Mouse (Mus musculus): ENCODE measurements around the gene Cmah. TPM values are rescaled to one million over a fixed set of nuclear protein-coding genes. Genes with fewer than 3 reads are reported as not detected.

Gene Cmah
- polyA plus RNA-seq, 1 experiment from 2014 or later: 0.17 TPM

- H3K27me3 ChIP-seq (ENCODE audit: insufficient read depth, poor library complexity, severe bottlenecking): no peaks in the 10 kb centered on the region
- WGBS: 78% methylated on average over 6 of the region's 6 CpGs
- H3K9me3 ChIP-seq: no peaks in the 10 kb centered on the region
- DNase-seq (ENCODE audit: low spot score): no peak
- H3K36me3 ChIP-seq: no peaks in the 10 kb centered on the region
- H3K4me3 ChIP-seq: no peak overlapping the region
- no peaks in the 10 kb centered on the region for H3K4me1 ChIP-seq (replicated peaks)
- H3K27ac ChIP-seq: no peak overlapping the region
Measured at GRCm38 (mm10) chr13:24480824-24481223, 153.6 kb downstream of the Cmah start.

GRCm38 (mm10) chr13:24481615-24482295 is 154.6 kb downstream of the Cmah start:
- Histone ChIP-seq H3K9me3 (no peaks in the 10 kb centered on the region), H3K27ac (no peak overlapping the region), H3K4me1 (replicated peaks) (no peaks in the 10 kb centered on the region), H3K27me3 (ENCODE audit: insufficient read depth, poor library complexity, severe bottlenecking) (no peaks in the 10 kb centered on the region), H3K36me3 (no peaks in the 10 kb centered on the region), H3K4me3 (no peak overlapping the region)
- 65% methylated on average over 10 of the region's 10 CpGs for WGBS
- peak; percentile 40 for DNase-seq (ENCODE audit: low spot score)

- no peak overlapping the region for H3K4me3 ChIP-seq
- no peaks in the 10 kb centered on the region for H3K27me3 ChIP-seq (ENCODE audit: insufficient read depth, poor library complexity, severe bottlenecking)
- no peak overlapping the region for H3K27ac ChIP-seq
- WGBS: 91% methylated on average over 3 of the region's 3 CpGs
- no peaks in the 10 kb centered on the region for H3K4me1 ChIP-seq (replicated peaks)
- no peaks in the 10 kb centered on the region for H3K9me3 ChIP-seq
- no peak for DNase-seq (ENCODE audit: low spot score)
- no peaks in the 10 kb centered on the region for H3K36me3 ChIP-seq
Measured at GRCm38 (mm10) chr13:24483691-24484090, 156.5 kb downstream of the Cmah start.

GRCm38 (mm10) chr13:24484811-24485210 is 157.6 kb downstream of the Cmah start:
- H3K9me3 ChIP-seq: no peaks in the 10 kb centered on the region
- no peaks in the 10 kb centered on the region for H3K36me3 ChIP-seq
- 90% methylated on average over 3 of the region's 3 CpGs for WGBS
- no peak overlapping the region for H3K27ac ChIP-seq
- no peak overlapping the region for H3K4me3 ChIP-seq
- no peak for DNase-seq (ENCODE audit: low spot score)
- H3K4me1 ChIP-seq (replicated peaks): no peaks in the 10 kb centered on the region
- no peaks in the 10 kb centered on the region for H3K27me3 ChIP-seq (ENCODE audit: insufficient read depth, poor library complexity, severe bottlenecking)

- WGBS: 69% methylated on average over 9 of the region's 9 CpGs
Measured at GRCm38 (mm10) chr13:24485964-24486363, 158.8 kb downstream of the Cmah start.

GRCm38 (mm10) chr13:24486403-24486802 is 159.2 kb downstream of the Cmah start:
- no peak for DNase-seq (ENCODE audit: low spot score)
- 81% methylated on average over 6 of the region's 6 CpGs for WGBS
- no peak overlapping the region for H3K27ac ChIP-seq

More at GRCm38 (mm10) chr13:24485964-24486363, 158.8 kb downstream of the Cmah start:
- Histone ChIP-seq H3K4me3 (no peak overlapping the region), H3K36me3 (no peaks in the 10 kb centered on the region), H3K27ac (no peak overlapping the region), H3K27me3 (ENCODE audit: insufficient read depth, poor library complexity, severe bottlenecking) (no peaks in the 10 kb centered on the region), H3K9me3 (no peaks in the 10 kb centered on the region), H3K4me1 (replicated peaks) (no peaks in the 10 kb centered on the region)
- DNase-seq (ENCODE audit: low spot score): no peak

GRCm38 (mm10) chr13:24487061-24487460 is 159.9 kb downstream of the Cmah start:
- Histone ChIP-seq H3K9me3 (no peaks in the 10 kb centered on the region), H3K27ac (no peak overlapping the region), H3K4me3 (no peak overlapping the region), H3K4me1 (replicated peaks) (no peaks in the 10 kb centered on the region), H3K27me3 (ENCODE audit: insufficient read depth, poor library complexity, severe bottlenecking) (no peaks in the 10 kb centered on the region), H3K36me3 (no peaks in the 10 kb centered on the region)
- no peak for DNase-seq (ENCODE audit: low spot score)
- 90% methylated on average over 5 of the region's 5 CpGs for WGBS

More at GRCm38 (mm10) chr13:24486403-24486802, 159.2 kb downstream of the Cmah start:
- Histone ChIP-seq H3K4me3 (no peak overlapping the region), H3K27me3 (ENCODE audit: insufficient read depth, poor library complexity, severe bottlenecking) (no peaks in the 10 kb centered on the region), H3K36me3 (no peaks in the 10 kb centered on the region), H3K9me3 (no peaks in the 10 kb centered on the region), H3K4me1 (replicated peaks) (no peaks in the 10 kb centered on the region)

- no peaks in the 10 kb centered on the region for H3K9me3 ChIP-seq
- H3K4me1 ChIP-seq (replicated peaks): no peaks in the 10 kb centered on the region
- no peak overlapping the region for H3K27ac ChIP-seq
- no peaks in the 10 kb centered on the region for H3K27me3 ChIP-seq (ENCODE audit: insufficient read depth, poor library complexity, severe bottlenecking)
- WGBS: 91% methylated on average over 5 of the region's 5 CpGs
- no peaks in the 10 kb centered on the region for H3K36me3 ChIP-seq
- DNase-seq (ENCODE audit: low spot score): no peak
- H3K4me3 ChIP-seq: no peak overlapping the region
Measured at GRCm38 (mm10) chr13:24487546-24487945, 160.3 kb downstream of the Cmah start.

GRCm38 (mm10) chr13:24488526-24489070 is 161.4 kb downstream of the Cmah start:
- no peak overlapping the region for H3K4me3 ChIP-seq
- no peaks in the 10 kb centered on the region for H3K36me3 ChIP-seq
- no peaks in the 10 kb centered on the region for H3K9me3 ChIP-seq
- WGBS: 90% methylated on average over 4 of the region's 4 CpGs
- DNase-seq (ENCODE audit: low spot score): no peak
- H3K27me3 ChIP-seq (ENCODE audit: insufficient read depth, poor library complexity, severe bottlenecking): no peaks in the 10 kb centered on the region
- no peaks in the 10 kb centered on the region for H3K4me1 ChIP-seq (replicated peaks)
- no peak overlapping the region for H3K27ac ChIP-seq

- Histone ChIP-seq H3K4me1 (replicated peaks) (no peaks in the 10 kb centered on the region), H3K9me3 (no peaks in the 10 kb centered on the region), H3K4me3 (no peak overlapping the region), H3K36me3 (no peaks in the 10 kb centered on the region), H3K27me3 (ENCODE audit: insufficient read depth, poor library complexity, severe bottlenecking) (no peaks in the 10 kb centered on the region), H3K27ac (no peak overlapping the region)
- no peak for DNase-seq (ENCODE audit: low spot score)
- WGBS: 87% methylated on average over 3 of the region's 3 CpGs
Measured at GRCm38 (mm10) chr13:24489515-24489914, 162.3 kb downstream of the Cmah start.

- no peaks in the 10 kb centered on the region for H3K36me3 ChIP-seq
- H3K27me3 ChIP-seq (ENCODE audit: insufficient read depth, poor library complexity, severe bottlenecking): no peaks in the 10 kb centered on the region
- H3K27ac ChIP-seq: no peak overlapping the region
- no peaks in the 10 kb centered on the region for H3K4me1 ChIP-seq (replicated peaks)
- no peak for DNase-seq (ENCODE audit: low spot score)
- 78% methylated on average over 3 of the region's 3 CpGs for whole genome bisulfite sequencing
- H3K9me3 ChIP-seq: no peaks in the 10 kb centered on the region
- no peak overlapping the region for H3K4me3 ChIP-seq
Measured at GRCm38 (mm10) chr13:24490041-24490440, 162.8 kb downstream of the Cmah start.

- Histone ChIP-seq H3K27me3 (ENCODE audit: insufficient read depth, poor library complexity, severe bottlenecking) (no peaks in the 10 kb centered on the region), H3K4me3 (no peak overlapping the region), H3K4me1 (replicated peaks) (no peaks in the 10 kb centered on the region), H3K27ac (no peak overlapping the region), H3K36me3 (no peaks in the 10 kb centered on the region), H3K9me3 (no peaks in the 10 kb centered on the region)
- DNase-seq (ENCODE audit: low spot score): no peak
- 69% methylated on average over 3 of the region's 3 CpGs for WGBS
Measured at GRCm38 (mm10) chr13:24491101-24491500, 163.9 kb downstream of the Cmah start.

GRCm38 (mm10) chr13:24493784-24494183 is 166.6 kb downstream of the Cmah start:
- no peaks in the 10 kb centered on the region for H3K4me1 ChIP-seq (replicated peaks)
- no peak overlapping the region for H3K4me3 ChIP-seq
- H3K36me3 ChIP-seq: no peaks in the 10 kb centered on the region
- DNase-seq (ENCODE audit: low spot score): no peak
- no peaks in the 10 kb centered on the region for H3K27me3 ChIP-seq (ENCODE audit: insufficient read depth, poor library complexity, severe bottlenecking)
- H3K27ac ChIP-seq: no peak overlapping the region
- no peaks in the 10 kb centered on the region for H3K9me3 ChIP-seq
- WGBS: 91% methylated on average over 3 of the region's 3 CpGs
